Comparison of ENCODE assay signal across 10 mouse cellular contexts in genomic region chrX:142096904-142097303, GRCm38 (mm10).
A peak's percentile ranks its signal among the peaks of the same experiment; 100 is the strongest.
DNase-seq lines count a peak whose midpoint lies in the region; ATAC-seq lines count a peak whose summit lies in the region.
"Had no signal": no experiment of that assay in that cellular context is flagged by ENCODE, and none has a peak within 500 bp of the region (broad histone marks: within the 10 kb centered on the region; RNA-seq: fewer than 3 reads in every experiment).

No protein-coding gene starts in this region.

- H3K27me3 ChIP-seq in midbrain, embryonic 13.5 days: peaks cover 53% of the 10 kb centered on the region; the same call in 1 of the 2 replicates

- ATAC-seq in midbrain, embryonic 13.5 days: no peak

- no peaks in the 10 kb centered on the region for H3K9me3 ChIP-seq in midbrain, embryonic 13.5 days
- H3K9me3 ChIP-seq: limb, embryonic 13.5 days had no signal

- no peak overlapping the region for H3K27ac ChIP-seq in midbrain, embryonic 13.5 days
- H3K27ac ChIP-seq: limb, embryonic 13.5 days had no signal

- peak; percentile 3 for DNase-seq in cerebellum, adult 9-10 months
- no peak for DNase-seq in cerebellum, adult 9-11 months
- peak; percentile 1 for DNase-seq in left cerebral cortex, adult 11 months (ENCODE audit: low spot score)
- no peak for DNase-seq in left cerebral cortex, adult 8-10 months (ENCODE audit: low spot score in 2 of 2)
- DNase-seq in c-Kit-positive CD71-negative TER-119-negative erythroid progenitor cells, embryonic 14.5 days (ENCODE audit: low read depth): peak; percentile 1
- DNase-seq in lung, postnatal 14 days: peak; percentile 13
- DNase-seq in urinary bladder, postnatal 10 days (ENCODE audit: low spot score): no peak

- H3K4me3 ChIP-seq in midbrain, embryonic 13.5 days (replicated peaks): no peak overlapping the region
- H3K4me3 ChIP-seq: erythroblast, embryonic 14.5 days; limb, embryonic 13.5 days had no signal

- H3K9ac ChIP-seq in midbrain, embryonic 13.5 days (replicated peaks): no peak overlapping the region
- H3K9ac ChIP-seq: limb, embryonic 13.5 days had no signal

- WGBS in midbrain, embryonic 13.5 days: 45% methylated on average over 3 of the region's 3 CpGs

- H3K36me3 ChIP-seq in midbrain, embryonic 13.5 days: no peaks in the 10 kb centered on the region
- H3K36me3 ChIP-seq: limb, embryonic 13.5 days had no signal

- H3K4me1 ChIP-seq in midbrain, embryonic 13.5 days (replicated peaks): no peaks in the 10 kb centered on the region
- H3K4me1 ChIP-seq: limb, embryonic 13.5 days had no signal

- H3K4me2 ChIP-seq in midbrain, embryonic 13.5 days (replicated peaks): no peak overlapping the region
- H3K4me2 ChIP-seq: limb, embryonic 13.5 days had no signal

Comparison
In these comparisons a context has a peak if more than half of its experiments do, and no peak if none do; other contexts are left out.
1. DNase-seq: peak in cerebellum, adult 9-10 months (single experiment), left cerebral cortex, adult 11 months (single experiment), c-Kit-positive CD71-negative TER-119-negative erythroid progenitor cells, embryonic 14.5 days (single experiment) and lung, postnatal 14 days (single experiment); none in cerebellum, adult 9-11 months (single experiment), left cerebral cortex, adult 8-10 months (0 of 2) and urinary bladder, postnatal 10 days (single experiment).